Mouse (Mus musculus): ENCODE data around the gene Il2ra. TPM values are rescaled to one million over a fixed set of nuclear protein-coding genes. Genes with fewer than 3 reads are reported as not detected.

The Il2ra gene
- polyA plus RNA-seq, 1 experiment from 2014 or later: not detected

DNA sequence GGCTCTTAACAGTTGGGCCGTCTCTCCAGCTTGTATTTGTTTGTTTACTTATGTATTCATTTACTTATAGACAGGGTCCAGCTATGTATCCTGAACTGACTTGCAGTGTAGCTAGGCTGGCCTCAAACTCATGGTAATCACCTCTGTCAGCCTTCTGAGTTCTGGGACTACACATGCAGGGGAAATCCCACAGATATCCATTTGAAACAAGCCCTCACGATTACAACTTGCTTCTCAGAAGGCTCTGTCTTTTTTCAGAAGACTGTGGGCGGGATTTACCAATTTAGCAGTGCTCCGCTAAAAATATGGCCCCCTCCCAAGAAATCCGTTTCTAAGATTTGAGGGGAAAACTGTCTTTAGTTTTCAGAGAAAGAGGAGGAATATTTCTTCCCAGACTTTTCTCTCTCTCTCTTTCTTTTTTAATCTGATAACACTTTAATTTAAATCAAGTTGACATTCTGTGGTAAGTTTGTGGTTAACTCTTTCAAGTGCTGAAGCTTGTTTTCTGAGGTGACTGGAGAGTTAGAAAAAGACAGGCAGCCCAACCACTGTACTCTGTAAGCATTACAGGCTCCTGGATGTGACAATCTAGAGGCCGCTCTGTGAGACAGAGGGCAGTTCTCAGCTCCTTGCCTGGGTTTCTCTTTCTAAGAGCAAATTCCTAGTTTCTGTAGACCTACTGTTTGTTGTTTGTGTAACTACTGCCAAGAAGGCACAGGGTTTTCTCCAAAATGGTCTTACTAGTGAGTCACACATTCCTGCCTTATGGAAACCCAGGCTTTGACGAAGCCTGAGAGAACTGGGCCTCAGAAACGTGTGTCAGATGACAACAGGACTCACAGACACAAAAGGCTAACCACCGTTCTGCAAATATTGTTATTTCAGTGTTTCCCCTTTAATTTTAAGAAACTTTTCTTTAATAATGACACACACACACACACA, 12.7 kb downstream of the Il2ra start:
- Histone ChIP-seq H3K9ac (replicated peaks) (no peak overlapping the region), H3K4me3 (no peak overlapping the region), H3K27ac (replicated peaks) (no peak overlapping the region), H3K36me3 (no peaks in the 10 kb centered on the region), H3K9me3 (no peaks in the 10 kb centered on the region), H3K27me3 (no peaks in the 10 kb centered on the region), H3K4me1 (no peaks in the 10 kb centered on the region), H3K4me2 (replicated peaks) (no peak overlapping the region)
- ATAC-seq (replicated peaks): no peak
- WGBS: 70% methylated on average over 9 of the region's 9 CpGs

DNA sequence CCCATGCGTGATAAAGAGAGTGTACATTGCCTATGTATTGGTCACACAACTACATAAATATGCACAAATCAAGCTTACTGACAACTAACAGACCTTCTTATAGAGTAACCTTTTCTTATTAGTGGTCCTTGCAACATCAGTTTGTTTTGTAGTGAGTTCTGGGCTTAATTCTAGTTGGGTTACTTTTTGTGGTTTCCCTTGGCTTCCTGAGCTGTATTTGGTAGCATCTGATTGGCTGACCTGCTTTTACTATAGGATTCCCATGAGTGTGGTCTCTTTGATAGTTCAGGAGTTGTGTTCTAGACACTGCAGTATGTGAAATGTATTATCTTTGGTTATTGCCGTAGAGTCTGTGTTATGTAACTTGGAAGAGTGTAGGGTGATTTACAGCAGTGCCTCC, 15.0 kb downstream of the Il2ra start:
- Histone ChIP-seq H3K4me3 (no peak overlapping the region), H3K4me1 (no peaks in the 10 kb centered on the region), H3K9ac (replicated peaks) (no peak overlapping the region), H3K27me3 (no peaks in the 10 kb centered on the region), H3K36me3 (no peaks in the 10 kb centered on the region), H3K9me3 (no peaks in the 10 kb centered on the region), H3K4me2 (replicated peaks) (no peak overlapping the region), H3K27ac (replicated peaks) (no peak overlapping the region)
- no peak for ATAC-seq (replicated peaks)
- 92% methylated on average over 2 of the region's 2 CpGs for WGBS

DNA sequence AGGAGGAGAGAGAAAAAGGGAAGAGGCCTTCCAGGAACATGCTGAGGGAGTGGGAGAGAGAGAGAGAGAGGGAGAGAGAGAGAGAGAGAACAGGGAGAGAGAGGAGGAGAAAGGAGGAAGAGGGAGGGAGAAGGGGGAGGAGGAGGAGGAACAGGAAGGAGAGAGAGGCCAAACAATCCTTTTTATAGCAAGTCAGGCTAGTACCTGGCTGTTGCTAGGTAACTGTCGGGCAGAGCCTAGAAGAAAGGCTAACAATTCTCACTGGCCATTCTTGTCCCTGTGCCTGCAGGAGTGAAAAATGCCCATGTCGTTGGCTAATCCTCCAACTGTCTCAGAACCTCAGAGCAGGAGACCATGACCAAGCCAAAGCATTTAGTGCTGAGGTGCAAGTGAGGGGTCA, 16.7 kb downstream of the Il2ra start:
- Histone ChIP-seq H3K27me3 (no peaks in the 10 kb centered on the region), H3K36me3 (no peaks in the 10 kb centered on the region), H3K4me3 (no peak overlapping the region), H3K4me2 (replicated peaks) (no peak overlapping the region), H3K27ac (replicated peaks) (no peak overlapping the region), H3K9me3 (no peaks in the 10 kb centered on the region), H3K4me1 (no peaks in the 10 kb centered on the region), H3K9ac (replicated peaks) (no peak overlapping the region)
- ATAC-seq (replicated peaks): peak; percentile 29; the same call in 1 of the 2 replicates
- WGBS: 33% methylated on average over 2 of the region's 2 CpGs

DNA sequence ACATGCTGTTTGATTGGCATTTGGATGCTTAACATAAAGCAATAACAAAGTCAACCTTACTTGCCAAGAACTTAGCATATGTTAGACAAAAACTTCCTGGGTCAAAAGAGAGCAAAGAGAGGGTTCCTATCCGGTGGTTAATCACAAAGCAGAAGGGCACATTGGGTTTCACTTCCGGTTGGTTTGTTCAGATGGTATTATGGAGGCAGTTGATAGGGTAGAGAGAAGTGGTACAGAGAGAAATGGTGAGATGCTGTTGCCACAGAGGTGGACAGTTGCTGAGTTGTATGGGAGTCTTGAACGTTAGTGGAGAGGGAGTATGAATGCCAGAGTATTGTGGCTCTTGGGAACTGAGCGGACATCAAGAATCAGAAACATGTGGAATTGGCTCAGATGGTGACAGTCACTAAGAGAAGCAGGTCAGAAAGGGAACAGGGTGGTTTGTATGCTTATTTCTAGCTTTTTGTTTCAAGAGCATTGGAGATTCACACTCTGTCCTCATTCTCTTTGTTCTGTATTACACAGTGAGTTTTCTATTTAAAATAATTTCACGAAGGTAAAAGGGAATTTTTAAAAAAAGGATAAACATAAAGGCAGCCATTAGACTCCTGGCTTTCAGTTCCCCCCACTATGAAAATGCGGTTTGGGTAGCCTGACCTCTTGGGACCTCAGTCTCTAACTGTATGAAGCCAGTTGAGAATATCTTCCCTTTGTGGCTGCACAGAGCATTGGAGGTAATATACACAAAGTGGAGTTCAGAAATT, 19.7 kb downstream of the Il2ra start:
- Histone ChIP-seq H3K4me2 (replicated peaks) (no peak overlapping the region), H3K4me3 (no peak overlapping the region), H3K4me1 (no peaks in the 10 kb centered on the region), H3K9me3 (no peaks in the 10 kb centered on the region), H3K9ac (replicated peaks) (no peak overlapping the region), H3K36me3 (no peaks in the 10 kb centered on the region), H3K27ac (replicated peaks) (no peak overlapping the region), H3K27me3 (no peaks in the 10 kb centered on the region)
- 81% methylated on average over 6 of the region's 6 CpGs for WGBS
- no peak for ATAC-seq (replicated peaks)

DNA sequence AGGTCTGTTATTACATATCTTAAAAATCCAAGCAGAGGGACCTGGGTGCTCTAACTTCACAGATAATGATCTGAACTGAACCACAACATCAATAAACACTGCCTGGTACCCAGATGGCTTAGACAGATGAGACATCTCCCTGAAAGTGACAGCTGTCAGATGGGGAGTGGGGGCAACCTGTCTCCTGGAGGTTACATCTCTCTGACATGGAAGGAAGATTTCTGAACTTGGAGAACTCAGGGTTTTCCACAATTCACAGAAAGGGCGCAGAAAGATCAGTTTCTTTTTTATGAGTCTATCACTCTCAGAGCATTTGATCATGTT, 20.3 kb downstream of the Il2ra start:
- Histone ChIP-seq H3K27me3 (no peaks in the 10 kb centered on the region), H3K27ac (replicated peaks) (no peak overlapping the region), H3K4me3 (no peak overlapping the region), H3K4me1 (no peaks in the 10 kb centered on the region), H3K4me2 (replicated peaks) (no peak overlapping the region), H3K9ac (replicated peaks) (no peak overlapping the region), H3K36me3 (no peaks in the 10 kb centered on the region), H3K9me3 (no peaks in the 10 kb centered on the region)
- WGBS: 96% methylated on average over 1 of the region's 1 CpGs
- no peak for ATAC-seq (replicated peaks)

DNA sequence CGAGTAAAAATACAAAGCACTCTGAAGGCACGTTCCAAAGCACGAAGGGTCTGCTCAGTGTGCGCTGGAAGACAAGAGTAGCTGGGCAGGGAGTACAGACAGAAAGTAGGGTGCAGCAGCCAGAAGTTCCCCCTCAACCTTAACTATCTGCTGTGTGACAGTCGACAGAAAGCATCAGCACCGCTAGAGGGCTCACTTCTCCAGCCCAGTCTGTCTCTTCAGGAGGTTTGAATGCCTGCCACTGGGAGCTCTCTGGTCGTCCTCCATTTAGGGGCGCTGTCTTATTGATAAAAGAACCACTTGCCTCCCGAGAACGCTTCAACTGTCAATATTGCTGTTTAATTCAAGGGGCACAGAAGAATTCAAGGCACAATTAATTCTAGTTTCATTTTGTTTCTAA, 21.4 kb downstream of the Il2ra start:
- peak overlapping the region; percentile 33 for H3K4me2 ChIP-seq (replicated peaks)
- no peak overlapping the region for H3K27ac ChIP-seq (replicated peaks)
- H3K4me1 ChIP-seq: no peaks in the 10 kb centered on the region
- no peaks in the 10 kb centered on the region for H3K27me3 ChIP-seq
- H3K9me3 ChIP-seq: no peaks in the 10 kb centered on the region
- ATAC-seq (replicated peaks): peak; percentile 93
- H3K4me3 ChIP-seq: peak overlapping the region; percentile 23
- no peaks in the 10 kb centered on the region for H3K36me3 ChIP-seq
- H3K9ac ChIP-seq (replicated peaks): no peak overlapping the region
- WGBS: 6% methylated on average over 10 of the region's 10 CpGs

DNA sequence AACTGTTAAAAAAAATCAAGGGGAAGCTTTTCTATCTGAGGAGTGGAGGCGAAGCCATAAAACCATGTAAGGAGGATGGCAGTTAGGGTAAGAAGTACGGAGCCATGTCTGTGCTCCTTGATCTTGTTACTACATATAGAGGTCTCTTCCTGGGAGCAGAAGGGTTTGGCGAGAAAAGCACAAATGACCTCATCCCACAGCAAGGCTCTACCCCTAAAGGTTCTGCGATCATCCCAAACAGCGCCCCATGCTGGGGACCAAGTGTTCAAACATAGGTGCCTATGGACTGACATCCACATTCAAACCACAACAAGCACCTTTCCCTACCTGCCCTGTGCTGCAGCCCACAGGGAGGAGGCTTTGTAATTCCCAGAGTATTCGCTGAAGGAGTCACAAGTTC, 21.8 kb downstream of the Il2ra start:
- WGBS: 51% methylated on average over 6 of the region's 6 CpGs
- no peaks in the 10 kb centered on the region for H3K36me3 ChIP-seq
- H3K4me2 ChIP-seq (replicated peaks): peak overlapping the region; percentile 33
- no peaks in the 10 kb centered on the region for H3K4me1 ChIP-seq
- no peak overlapping the region for H3K9ac ChIP-seq (replicated peaks)
- no peaks in the 10 kb centered on the region for H3K9me3 ChIP-seq
- H3K27ac ChIP-seq (replicated peaks): no peak overlapping the region
- H3K4me3 ChIP-seq: peak overlapping the region; percentile 23
- H3K27me3 ChIP-seq: no peaks in the 10 kb centered on the region
- peak; percentile 53; the same call in 1 of the 2 replicates for ATAC-seq (replicated peaks)

DNA sequence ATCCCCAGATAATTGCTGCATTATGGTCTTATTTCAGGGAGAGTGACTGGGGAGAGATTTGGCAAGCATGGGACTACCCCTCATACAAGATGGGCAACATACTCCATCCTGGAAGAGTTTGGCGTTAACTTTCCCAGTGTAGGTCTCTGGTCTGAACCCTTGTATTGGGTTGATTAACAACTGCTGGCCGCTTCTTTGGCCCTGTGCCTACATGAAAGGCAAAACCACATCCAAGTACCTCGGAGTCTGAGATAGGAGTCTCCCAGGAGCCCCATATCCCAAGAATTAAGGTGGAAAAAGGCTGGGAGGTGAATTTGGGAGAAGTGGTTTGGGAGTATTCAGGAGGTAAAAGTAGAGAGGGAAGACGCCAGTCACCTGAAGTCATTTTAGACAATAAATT, 22.2 kb downstream of the Il2ra start:
- H3K27me3 ChIP-seq: no peaks in the 10 kb centered on the region
- no peak overlapping the region for H3K27ac ChIP-seq (replicated peaks)
- WGBS: 86% methylated on average over 4 of the region's 4 CpGs
- no peak overlapping the region for H3K4me2 ChIP-seq (replicated peaks)
- H3K4me1 ChIP-seq: no peaks in the 10 kb centered on the region
- no peak overlapping the region for H3K9ac ChIP-seq (replicated peaks)
- no peaks in the 10 kb centered on the region for H3K36me3 ChIP-seq
- H3K9me3 ChIP-seq: no peaks in the 10 kb centered on the region
- H3K4me3 ChIP-seq: no peak overlapping the region
- ATAC-seq (replicated peaks): no peak

DNA sequence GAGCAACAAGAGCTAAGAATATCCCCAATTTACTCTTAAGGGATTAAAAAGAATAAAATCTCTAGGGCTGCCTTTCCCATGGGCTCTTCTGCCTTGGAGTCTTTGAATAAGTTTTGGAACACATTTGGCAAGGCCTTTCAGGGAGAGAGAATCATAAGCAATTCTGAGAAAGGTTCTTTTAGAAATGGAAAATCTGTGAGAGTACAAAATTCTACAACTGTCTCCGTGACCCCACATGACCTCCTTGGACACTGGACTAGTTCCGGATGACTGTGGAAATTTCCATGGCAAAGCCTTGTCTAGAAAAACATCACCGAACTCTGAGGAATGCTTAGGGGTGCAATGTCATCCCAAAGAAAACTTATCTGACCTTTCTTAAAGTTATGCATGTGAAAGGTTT, 22.7 kb downstream of the Il2ra start:
- no peak overlapping the region for H3K9ac ChIP-seq (replicated peaks)
- 93% methylated on average over 3 of the region's 3 CpGs for WGBS

DNA sequence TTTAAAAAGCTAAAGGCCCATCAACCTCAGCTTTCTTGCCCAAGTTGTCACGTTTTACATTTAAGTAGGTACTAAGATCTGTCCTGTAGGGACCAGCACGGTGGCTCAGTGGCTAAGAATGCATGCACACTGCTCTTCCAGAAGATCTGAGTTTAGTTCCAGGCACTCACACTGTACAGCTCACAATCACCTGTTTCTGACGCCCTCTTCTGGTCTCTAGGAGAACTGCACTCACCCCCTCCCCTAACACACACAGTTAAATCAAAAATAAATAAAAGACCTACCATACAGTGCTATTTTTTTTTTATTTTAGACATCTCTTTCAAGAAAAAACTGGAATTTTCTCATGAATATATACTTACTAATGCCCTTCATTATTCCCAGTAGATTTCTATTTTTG, 29.5 kb downstream of the Il2ra start:
- no peaks in the 10 kb centered on the region for H3K27me3 ChIP-seq
- no peaks in the 10 kb centered on the region for H3K4me1 ChIP-seq
- no peaks in the 10 kb centered on the region for H3K36me3 ChIP-seq
- H3K27ac ChIP-seq (replicated peaks): no peak overlapping the region
- no peak overlapping the region for H3K4me3 ChIP-seq
- no peaks in the 10 kb centered on the region for H3K9me3 ChIP-seq
- no peak overlapping the region for H3K9ac ChIP-seq (replicated peaks)
- H3K4me2 ChIP-seq (replicated peaks): no peak overlapping the region
- 29% methylated on average over 3 of the region's 3 CpGs for WGBS
- no peak for ATAC-seq (replicated peaks)

More for the DNA sequence above, 22.7 kb downstream of the Il2ra start:
- H3K4me2 ChIP-seq (replicated peaks): no peak overlapping the region
- H3K36me3 ChIP-seq: no peaks in the 10 kb centered on the region
- H3K27ac ChIP-seq (replicated peaks): no peak overlapping the region
- H3K27me3 ChIP-seq: no peaks in the 10 kb centered on the region
- H3K4me1 ChIP-seq: no peaks in the 10 kb centered on the region
- no peaks in the 10 kb centered on the region for H3K9me3 ChIP-seq
- H3K4me3 ChIP-seq: no peak overlapping the region
- ATAC-seq (replicated peaks): no peak

DNA sequence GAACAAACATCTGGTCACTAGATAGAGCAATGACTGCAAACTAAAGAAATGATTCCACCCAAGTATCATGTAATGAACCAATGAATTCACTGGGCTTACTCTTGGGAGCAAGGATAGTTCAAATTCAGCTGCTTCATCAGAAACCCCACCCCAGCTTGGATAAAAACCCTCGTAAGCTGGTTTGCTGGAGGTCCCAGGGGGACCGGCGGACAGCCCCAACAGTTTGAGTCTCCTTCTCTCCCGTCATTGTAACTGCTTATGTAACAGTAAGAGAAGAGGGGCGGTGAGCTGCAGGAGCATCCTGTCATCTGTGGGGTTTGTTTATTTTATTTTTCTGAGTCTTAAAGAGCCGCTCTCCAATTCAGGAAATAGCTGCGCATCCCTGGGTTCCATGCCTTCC, 37.0 kb downstream of the Il2ra start:
- 90% methylated on average over 7 of the region's 7 CpGs for WGBS
- no peak for ATAC-seq (replicated peaks)

DNA sequence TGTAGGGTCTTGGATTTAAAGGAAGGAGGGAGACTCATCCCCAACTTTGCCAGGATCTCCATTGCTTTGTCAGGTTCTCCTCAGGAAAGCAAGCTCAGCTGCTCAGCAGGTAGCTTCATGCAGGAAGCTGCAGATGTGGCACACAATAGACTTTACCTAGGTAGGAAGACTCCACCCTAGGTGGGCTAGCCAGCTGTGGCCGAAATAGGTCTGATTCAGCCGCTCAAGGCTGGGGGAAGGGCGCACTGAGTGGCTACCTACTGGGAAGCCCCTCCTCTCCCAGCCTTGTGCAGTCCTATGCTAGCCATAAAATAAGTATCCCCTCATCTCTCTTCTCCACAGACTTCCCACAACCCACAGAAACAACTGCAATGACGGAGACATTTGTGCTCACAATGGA, 40.1 kb downstream of the Il2ra start:
- Histone ChIP-seq H3K36me3 (no peaks in the 10 kb centered on the region), H3K4me3 (no peak overlapping the region), H3K4me1 (no peaks in the 10 kb centered on the region), H3K27ac (replicated peaks) (no peak overlapping the region), H3K4me2 (replicated peaks) (no peak overlapping the region), H3K9me3 (no peaks in the 10 kb centered on the region), H3K27me3 (no peaks in the 10 kb centered on the region), H3K9ac (replicated peaks) (no peak overlapping the region)
- WGBS: 62% methylated on average over 4 of the region's 4 CpGs
- no peak for ATAC-seq (replicated peaks)

More for the DNA sequence above, 37.0 kb downstream of the Il2ra start:
- Histone ChIP-seq H3K4me1 (no peaks in the 10 kb centered on the region), H3K27me3 (no peaks in the 10 kb centered on the region), H3K9me3 (no peaks in the 10 kb centered on the region), H3K4me3 (no peak overlapping the region), H3K36me3 (no peaks in the 10 kb centered on the region), H3K27ac (replicated peaks) (no peak overlapping the region), H3K9ac (replicated peaks) (no peak overlapping the region), H3K4me2 (replicated peaks) (no peak overlapping the region)

Measured in forebrain, embryonic 15.5 days (tissue).